8 mouse cellular contexts compared by ENCODE assay signal in the genomic region with DNA sequence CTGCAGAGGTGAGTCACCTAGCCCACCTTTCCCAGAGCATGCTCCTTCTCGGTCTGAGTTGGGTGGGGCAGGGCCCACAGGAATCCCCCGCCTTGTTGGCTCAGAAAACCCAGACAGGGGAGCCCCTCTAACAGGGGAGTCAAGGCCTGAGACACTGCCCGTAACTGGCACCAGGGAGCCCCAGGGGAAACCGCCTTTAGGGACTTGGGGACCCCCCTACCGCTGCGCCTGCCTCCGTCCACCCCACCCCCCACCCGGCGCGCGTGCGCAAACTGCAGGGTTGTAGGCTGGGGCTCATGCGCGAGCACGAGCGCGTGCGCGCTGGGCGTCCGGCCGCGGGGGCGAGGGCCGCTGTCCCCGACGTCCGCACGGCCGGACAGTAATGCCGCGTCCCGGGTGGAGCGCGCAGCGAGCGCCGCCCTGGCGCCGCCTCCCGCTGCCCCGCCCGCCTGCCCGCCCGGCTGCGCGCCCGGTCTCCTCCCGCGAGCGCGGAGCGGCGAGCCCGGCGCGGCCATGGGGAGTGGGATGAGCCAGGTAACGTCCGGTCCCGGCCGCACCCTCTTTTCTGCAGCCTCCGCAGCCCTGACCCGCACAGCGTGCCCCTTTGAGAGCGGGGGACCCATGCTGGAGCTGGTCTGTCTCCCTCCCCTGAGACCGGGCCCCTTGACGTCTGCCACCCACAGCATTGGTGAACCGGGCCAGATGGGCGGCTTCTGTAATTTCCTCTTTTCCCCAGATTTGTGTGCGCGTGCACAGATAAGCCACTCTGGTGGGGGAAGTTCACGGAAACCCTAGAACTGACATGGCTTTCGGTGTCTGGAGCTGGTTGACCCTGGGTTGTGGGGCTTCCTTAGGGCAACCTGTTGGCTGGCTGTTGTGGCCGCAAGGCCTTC. TPM values are rescaled to one million over a fixed set of nuclear protein-coding genes. Genes with fewer than 3 reads are reported as not detected.
A peak's percentile ranks its signal among the peaks of the same experiment; 100 is the strongest.
DNase-seq lines count a peak whose midpoint lies in the region; ATAC-seq and TF ChIP-seq lines count a peak whose summit lies in the region.

A gene (plus strand): TSS at position 387 of the 893 bp plus-strand sequence.

- peak within 1 kb of the TSS; percentile 99 for H3K27ac ChIP-seq in cortical plate, adult 2 months (ENCODE audit: insufficient read depth, low read length)
- peak within 1 kb of the TSS; percentile 68; the same call in 1 of the 2 replicates for H3K27ac ChIP-seq in intestine, embryonic 15.5 days

- no peaks in the 10 kb centered on the region for H3K9me3 ChIP-seq in intestine, embryonic 15.5 days

- H3K36me3 ChIP-seq in intestine, embryonic 15.5 days, result no peaks in the 10 kb centered on the region

- intact Hi-C loops in gastrocnemius, postnatal 36 days (cut with DNase I), result no loop called here
- intact Hi-C loops in left cerebral cortex, postnatal 14 days (cut with DNase I), result loop anchor here (5.0 kb wide), 2 partner anchors 48 to 58 kb away; no protein-coding TSS in a partner anchor

- TF ChIP-seq CTCF in cortical plate, adult 2 months (IDR thresholded peaks at IDR 0.05; ENCODE audit: extremely low read depth, insufficient read depth, low read length), result no peak

- DNase-seq in adipocyte (ENCODE audit: low spot score), result peak; percentile 85
- DNase-seq in gastrocnemius, postnatal 36 days, result peak; percentile 83 to 84
- peak; percentile 82 for DNase-seq in left cerebral cortex, postnatal 14 days (ENCODE audit: low spot score in 2 of 2)
- DNase-seq in right cerebral cortex, postnatal 14 days, result peak; percentile 84
- peak; percentile 88 for DNase-seq in urinary bladder, postnatal 25 days (ENCODE audit: low spot score)

- H3K4me3 ChIP-seq in cortical plate, adult 2 months (ENCODE audit: insufficient read depth, low read length), result peak within 1 kb of the TSS; percentile 93
- peak within 1 kb of the TSS; percentile 82 for H3K4me3 ChIP-seq in intestine, embryonic 15.5 days (replicated peaks)

- TF ChIP-seq POLR2A in cortical plate, adult 2 months (IDR thresholded peaks at IDR 0.05; ENCODE audit: extremely low read depth, insufficient read depth, low read length), result peak; percentile 51; the same call in 1 of the 2 replicates

- peak within 1 kb of the TSS; percentile 81 for H3K4me2 ChIP-seq in intestine, embryonic 15.5 days (replicated peaks)

- WGBS in intestine, embryonic 15.5 days, result under 1% methylated on average over 64 of the region's 74 CpGs

- H3K9ac ChIP-seq in intestine, embryonic 15.5 days, result peak within 1 kb of the TSS; percentile 83

- ATAC-seq in intestine, embryonic 15.5 days, result peak; percentile 97
- ATAC-seq in megakaryocyte-erythroid progenitor cell, adult 5-6 weeks (replicated peaks; ENCODE audit: low FRiP score, low TSS enrichment, poor library complexity, severe bottlenecking), result peak; percentile 67

- no peaks in the 10 kb centered on the region for H3K27me3 ChIP-seq in intestine, embryonic 15.5 days (replicated peaks)

- peaks cover 3% of the 10 kb centered on the region; the same call in 1 of the 2 replicates for H3K4me1 ChIP-seq in cortical plate, adult 2 months (ENCODE audit: control insufficient read depth, insufficient read depth, low read length)
- H3K4me1 ChIP-seq in intestine, embryonic 15.5 days (replicated peaks), result no peaks in the 10 kb centered on the region

RNA-seq across cellular contexts. Expression of the gene that starts here (rescaled TPM):
- polyA plus RNA-seq in cortical plate, adult 2 months (2012; rRNA removed), result 32.8 and 35.8 TPM in 2 replicates
- total RNA-seq in gastrocnemius, postnatal 36 days (2021), result 10 to 100 TPM; 43.4 to 43.5 TPM
- polyA plus RNA-seq in intestine, embryonic 15.5 days (2015; fragmentation: Nextera tagmentation; extraction: Ambion mirVana), result 16.8 and 17.0 TPM in 2 replicates
- total RNA-seq in left cerebral cortex, postnatal 14 days (2021), result 10 to 100 TPM; 34.7 to 37.0 TPM
- 0.84 TPM in 1 of 2 replicates, not detected in the other for total RNA-seq in megakaryocyte-erythroid progenitor cell, adult 5-6 weeks (2014; fragmentation: Nextera tagmentation)
- total RNA-seq in megakaryocyte-erythroid progenitor cell, adult 5-6 weeks (2017), result 0.11 and 4.3 TPM in 2 replicates

Comparison
In these comparisons a context has a peak if more than half of its experiments do, and no peak if none do; other contexts are left out.
1. Peak in every context shown above with its lines: DNase-seq, ATAC-seq, H3K4me3 ChIP-seq and H3K27ac ChIP-seq.
2. RNA of the gene that starts here (total RNA-seq): 43.4 to 43.5 TPM in gastrocnemius, postnatal 36 days and 34.7 to 37.0 TPM in left cerebral cortex, postnatal 14 days; 0.11 to 4.3 TPM in megakaryocyte-erythroid progenitor cell, adult 5-6 weeks; every median in the first group is over 4 times any median in the second.